Comparison of ENCODE assay signal across 8 mouse cellular contexts in genomic region chr4:140987476-140987875, GRCm38 (mm10). TPM values are rescaled to one million over a fixed set of nuclear protein-coding genes. Genes with fewer than 3 reads are reported as not detected.
DNase-seq lines count a peak whose midpoint lies in the region; ATAC-seq and TF ChIP-seq lines count a peak whose summit lies in the region.

No protein-coding gene starts in this region.

- no peak for DNase-seq in heart, postnatal 25 days (ENCODE audit: low spot score)
- no peak for DNase-seq in ES-E14 (ENCODE audit: low read depth, low spot score)
- no peak for DNase-seq in heart, postnatal 0 days (ENCODE audit: low spot score)
- DNase-seq in lung, postnatal 0 days (ENCODE audit: low spot score) = peak; percentile 21
- DNase-seq in adrenal gland, postnatal 4 days (ENCODE audit: low spot score in 2 of 2) = no peak
- no peak for DNase-seq in urinary bladder, adult 18-20 months (ENCODE audit: low spot score in 2 of 2)
- no peak for DNase-seq in embryo, embryonic 10.5 days (ENCODE audit: low spot score)

- in situ Hi-C loops in ES-E14 (cut with MboI; ENCODE audit: low sequenced_read_pairs in 2 of 2, unreplicated experiment in 2 of 2) = no loop called here

- H3K27ac ChIP-seq in heart, embryonic 14.5 days (replicated peaks in 1 of 2; ENCODE audit: control insufficient read depth in 1 of 2, insufficient read depth in 1 of 2, low read depth in 2 of 2, low read length in 2 of 2) = no peak overlapping the region
- no peak overlapping the region for H3K27ac ChIP-seq in ES-E14 (ENCODE audit: insufficient read depth, low read depth, low read length, poor library complexity, severe bottlenecking)
- 0 out of 2 replicates have a peak overlapping the region, but pooled peaks have one; percentile 25 for H3K27ac ChIP-seq in heart, postnatal 0 days (ENCODE audit: low read depth)
- peak overlapping the region; percentile 49; the same call in 1 of the 2 replicates for H3K27ac ChIP-seq in lung, postnatal 0 days (ENCODE audit: low read length)

- intact Hi-C loops in heart, postnatal 25 days (cut with DNase I) = no loop called here

- H3K9me3 ChIP-seq in heart, embryonic 14.5 days (ENCODE audit: control insufficient read depth, low read length) = no peaks in the 10 kb centered on the region
- no peaks in the 10 kb centered on the region for H3K9me3 ChIP-seq in ES-E14 (ENCODE audit: control insufficient read depth, insufficient read depth, low read depth, low read length)
- H3K9me3 ChIP-seq in heart, postnatal 0 days (replicated peaks; ENCODE audit: control insufficient read depth, low read length) = no peaks in the 10 kb centered on the region
- H3K9me3 ChIP-seq in lung, postnatal 0 days (ENCODE audit: low read length) = no peaks in the 10 kb centered on the region

- peaks cover 18 to 20% of the 10 kb centered on the region in 2 experiments for H3K4me1 ChIP-seq in heart, embryonic 14.5 days (ENCODE audit: control insufficient read depth in 2 of 2, insufficient read depth in 2 of 2, low read length in 2 of 2)
- peaks cover 2 to 13% of the 10 kb centered on the region in 2 experiments; a peak in 3 of 4 replicates for H3K4me1 ChIP-seq in ES-E14 (ENCODE audit: control insufficient read depth in 2 of 2, insufficient read depth in 2 of 2, low read length in 2 of 2, poor library complexity in 1 of 2)
- peaks cover 12% of the 10 kb centered on the region for H3K4me1 ChIP-seq in heart, postnatal 0 days (ENCODE audit: control insufficient read depth, insufficient read depth)
- peaks cover 9% of the 10 kb centered on the region; the same call in 1 of the 2 replicates for H3K4me1 ChIP-seq in lung, postnatal 0 days (ENCODE audit: insufficient read depth, low read depth, low read length)

- TF ChIP-seq EP300 in heart, postnatal 0 days (IDR thresholded peaks at IDR 0.05; ENCODE audit: low read depth) = no peak
- no peak for TF ChIP-seq EP300 in lung, postnatal 0 days (IDR thresholded peaks at IDR 0.05)

- WGBS in heart, embryonic 14.5 days = 14% methylated on average over 7 of the region's 7 CpGs
- WGBS in heart, postnatal 0 days = 22% methylated on average over 7 of the region's 7 CpGs
- 20% methylated on average over 7 of the region's 7 CpGs for WGBS in lung, postnatal 0 days

- ATAC-seq in heart, embryonic 14.5 days (ENCODE audit: insufficient number of reproducible peaks, insufficient read depth, low FRiP score, low read depth) = no peak
- ATAC-seq in heart, postnatal 0 days (ENCODE audit: insufficient read depth, low read depth) = no peak
- peak; percentile 23 for ATAC-seq in lung, postnatal 0 days

- peak overlapping the region; percentile 92 for H3K9ac ChIP-seq in heart, embryonic 14.5 days (ENCODE audit: low read length)
- peak overlapping the region; percentile 87 for H3K9ac ChIP-seq in ES-E14 (ENCODE audit: insufficient read depth, low read depth, low read length, poor library complexity, severe bottlenecking)
- H3K9ac ChIP-seq in heart, postnatal 0 days (replicated peaks; ENCODE audit: low read depth, low read length) = peak overlapping the region; percentile 73
- H3K9ac ChIP-seq in lung, postnatal 0 days (replicated peaks; ENCODE audit: low read depth) = 0 out of 2 replicates have a peak overlapping the region, but pooled peaks have one; percentile 60

- H3K4me2 ChIP-seq in heart, embryonic 14.5 days (ENCODE audit: low read length) = peak overlapping the region; percentile 80
- peak overlapping the region; percentile 78 for H3K4me2 ChIP-seq in heart, postnatal 0 days (ENCODE audit: low read depth, low read length)
- peak overlapping the region; percentile 90 for H3K4me2 ChIP-seq in lung, postnatal 0 days (replicated peaks; ENCODE audit: low read depth, low read length)

- TF ChIP-seq CTCF in heart, postnatal 0 days (IDR thresholded peaks at IDR 0.05; ENCODE audit: low read depth) = no peak
- TF ChIP-seq CTCF in lung, postnatal 0 days (IDR thresholded peaks at IDR 0.05) = no peak

- peak overlapping the region; percentile 63 to 80 for H3K4me3 ChIP-seq in heart, embryonic 14.5 days (ENCODE audit: control insufficient read depth in 1 of 2, insufficient read depth in 1 of 2, low read depth in 1 of 2, low read length in 2 of 2)
- H3K4me3 ChIP-seq in ES-E14 (ENCODE audit: insufficient read depth in 1 of 2, low read depth in 1 of 2, low read length in 2 of 2, poor library complexity in 1 of 2, severe bottlenecking in 1 of 2) = peak overlapping the region; percentile 93 to 94
- H3K4me3 ChIP-seq in heart, postnatal 0 days (ENCODE audit: low read depth, low read length) = peak overlapping the region; percentile 77
- peak overlapping the region; percentile 83 for H3K4me3 ChIP-seq in lung, postnatal 0 days (ENCODE audit: low read depth, low read length)

- peaks cover 8% of the 10 kb centered on the region for H3K36me3 ChIP-seq in heart, embryonic 14.5 days (ENCODE audit: control insufficient read depth, insufficient read depth, low read length)
- H3K36me3 ChIP-seq in ES-E14 (ENCODE audit: control insufficient read depth, insufficient read depth, low read length, poor library complexity, severe bottlenecking) = no peaks in the 10 kb centered on the region
- H3K36me3 ChIP-seq in heart, postnatal 0 days (replicated peaks; ENCODE audit: control insufficient read depth, insufficient read depth, low read length) = peaks cover 2% of the 10 kb centered on the region; the same call in 1 of the 2 replicates
- no peaks in the 10 kb centered on the region for H3K36me3 ChIP-seq in lung, postnatal 0 days (ENCODE audit: insufficient read depth, low read length)

- H3K27me3 ChIP-seq in heart, embryonic 14.5 days (ENCODE audit: control insufficient read depth, insufficient read depth, low read length) = no peaks in the 10 kb centered on the region
- no peaks in the 10 kb centered on the region for H3K27me3 ChIP-seq in heart, postnatal 0 days (ENCODE audit: control insufficient read depth, insufficient read depth, low read length)
- H3K27me3 ChIP-seq in lung, postnatal 0 days (replicated peaks; ENCODE audit: insufficient read depth, low read length) = no peaks in the 10 kb centered on the region

TF ChIP-seq in ES-E14, 5 proteins besides CTCF, POLR2A, EP300 and RAD21:
- TF ChIP-seq MAFK (IDR thresholded peaks at IDR 0.05; ENCODE audit: insufficient read depth, low read depth, low read length) (no peak), ZNF384 (IDR thresholded peaks at IDR 0.05; ENCODE audit: low read depth, low read length) (no peak), ZC3H11A (IDR thresholded peaks at IDR 0.05; ENCODE audit: borderline replicate concordance, low read depth, low read length) (no peak), HCFC1 (IDR thresholded peaks at IDR 0.05; ENCODE audit: borderline replicate concordance, insufficient read depth, low read length) (no peak), CHD2 (IDR thresholded peaks at IDR 0.05; ENCODE audit: low read depth, low read length) (no peak)

RNA-seq across cellular contexts. Expression of gene Atp13a2, which starts 0.8 kb away (rescaled TPM):
- polyA plus RNA-seq in heart, embryonic 14.5 days (2014; fragmentation: Nextera tagmentation; extraction: Ambion mirVana) = 24.7 and 27.2 TPM in 2 replicates
- total RNA-seq in heart, postnatal 25 days (2021) = 10 to 100 TPM; 16.5 to 19.4 TPM
- total RNA-seq in ES-E14 (2012; rRNA removed) = 31.1 and 48.9 TPM in 2 replicates
- 45.8 and 47.7 TPM in 2 replicates for total RNA-seq in heart, postnatal 0 days (2014; rRNA removed; ENCODE audit: low replicate concordance)
- polyA plus RNA-seq in heart, postnatal 0 days (2015; fragmentation: Nextera tagmentation; extraction: Ambion mirVana) = 18.8 and 19.3 TPM in 2 replicates
- polyA plus RNA-seq in lung, postnatal 0 days (2015; fragmentation: Nextera tagmentation; extraction: Ambion mirVana) = 34.2 and 34.4 TPM in 2 replicates
- 10 to 100 TPM; 58.8 to 63.5 TPM for total RNA-seq in adrenal gland, postnatal 4 days (2021)

RNA-seq across cellular contexts. Expression of gene Mfap2, which starts 22.7 kb away (rescaled TPM):
- 243 and 295 TPM in 2 replicates for polyA plus RNA-seq in heart, embryonic 14.5 days (2014; fragmentation: Nextera tagmentation; extraction: Ambion mirVana)
- total RNA-seq in heart, postnatal 25 days (2021) = 1 to 10 TPM; 6.7 to 6.9 TPM
- 1.4 and 1.5 TPM in 2 replicates for total RNA-seq in ES-E14 (2012; rRNA removed)
- 45.0 and 47.8 TPM in 2 replicates for total RNA-seq in heart, postnatal 0 days (2014; rRNA removed; ENCODE audit: low replicate concordance)
- polyA plus RNA-seq in heart, postnatal 0 days (2015; fragmentation: Nextera tagmentation; extraction: Ambion mirVana) = 114 and 129 TPM in 2 replicates
- polyA plus RNA-seq in lung, postnatal 0 days (2015; fragmentation: Nextera tagmentation; extraction: Ambion mirVana) = 398 and 422 TPM in 2 replicates
- total RNA-seq in adrenal gland, postnatal 4 days (2021) = 100 to 1,000 TPM in 1 of 2 experiments, 10 to 100 TPM in 1; 98.0 to 106 TPM

RNA-seq across cellular contexts. Expression of gene Sdhb, which starts 26.5 kb away (rescaled TPM):
- 1,003 and 1,015 TPM in 2 replicates for polyA plus RNA-seq in heart, embryonic 14.5 days (2014; fragmentation: Nextera tagmentation; extraction: Ambion mirVana)
- total RNA-seq in heart, postnatal 25 days (2021) = 1,000 to 10,000 TPM; 1,213 to 1,269 TPM
- 133 and 135 TPM in 2 replicates for total RNA-seq in ES-E14 (2012; rRNA removed)
- total RNA-seq in heart, postnatal 0 days (2014; rRNA removed; ENCODE audit: low replicate concordance) = 893 and 947 TPM in 2 replicates
- polyA plus RNA-seq in heart, postnatal 0 days (2015; fragmentation: Nextera tagmentation; extraction: Ambion mirVana) = 1,828 and 1,869 TPM in 2 replicates
- polyA plus RNA-seq in lung, postnatal 0 days (2015; fragmentation: Nextera tagmentation; extraction: Ambion mirVana) = 251 and 275 TPM in 2 replicates
- total RNA-seq in adrenal gland, postnatal 4 days (2021) = 100 to 1,000 TPM; 271 to 305 TPM

Comparison
In these comparisons a context has a peak if more than half of its experiments do, and no peak if none do; other contexts are left out.
1. H3K27ac ChIP-seq: peak in heart, postnatal 0 days (single experiment) and lung, postnatal 0 days (single experiment); none in heart, embryonic 14.5 days (0 of 2) and ES-E14 (single experiment).
2. Peak in every context shown above with its lines, with median percentiles within 50 percentile points of each other: H3K4me2 ChIP-seq, H3K4me3 ChIP-seq and H3K9ac ChIP-seq.